Mouse (Mus musculus) kidney, postnatal 0 days (tissue): Measurements from ENCODE around the gene Zmynd8. TPM values are rescaled to one million over a fixed set of nuclear protein-coding genes. Genes with fewer than 3 reads are reported as not detected.

Experiments used
- ATAC-seq: fragments of 200-750 bp; cut with Nextera tagmentation; replicated peaks from 2 replicates; pipeline ENCODE4 v1.8.0; 2017; ENCODE audit warnings: low read depth, moderate number of reproducible peaks, moderate TSS enrichment, moderate library complexity; ENCODE audit not compliant: low FRiP score
- DNase-seq: peaks from one replicate; pipeline ENCODE4 v3.0.0-alpha.2; 2016; ENCODE audit warnings: low spot score
- H3K27ac ChIP-seq: fragments of 300-500 bp; sonication (generic); 2 replicates; pipeline ENCODE4 v1.5.1; 2014; ENCODE audit warnings: mild to moderate bottlenecking
- H3K27me3 ChIP-seq: fragments of 300-500 bp; sonication (generic); 2 replicates; pipeline ENCODE4 v1.6.1; 2014; ENCODE audit warnings: low read length, mixed read lengths; ENCODE audit not compliant: insufficient read depth
- H3K36me3 ChIP-seq: fragments of 300-500 bp; sonication (generic); 2 replicates; pipeline ENCODE4 v1.6.1; 2014; ENCODE audit warnings: low read length, mixed read lengths; ENCODE audit not compliant: insufficient read depth
- H3K4me1 ChIP-seq: fragments of 300-500 bp; sonication (generic); replicated peaks from 2 replicates; pipeline ENCODE4 v1.6.1; 2014; ENCODE audit warnings: antibody characterized with exemption, low read length, mixed read lengths; ENCODE audit not compliant: insufficient read depth
- H3K4me2 ChIP-seq: fragments of 300-500 bp; sonication (generic); 2 replicates; pipeline ENCODE4 v1.6.1; 2014; ENCODE audit warnings: mild to moderate bottlenecking, low read length, moderate library complexity, mixed read lengths
- H3K4me3 ChIP-seq: fragments of 300-500 bp; sonication (generic); replicated peaks from 2 replicates; pipeline ENCODE4 v1.5.1; 2014; ENCODE audit warnings: low read depth, low read length
- H3K9ac ChIP-seq: fragments of 300-500 bp; sonication (generic); 2 replicates; pipeline ENCODE4 v1.6.1; 2014; ENCODE audit warnings: low read depth, low read length
- H3K9me3 ChIP-seq: fragments of 300-500 bp; sonication (generic); replicated peaks from 2 replicates; pipeline ENCODE4 v1.6.1; 2016; ENCODE audit warnings: low read length, inconsistent platforms, mixed read lengths
- CTCF ChIP-seq: IDR thresholded peaks from 2 replicates; pipeline ENCODE4 v1.5.1; 2016; ENCODE audit warnings: antibody characterized with exemption, low read depth, mild to moderate bottlenecking, moderate library complexity
- WGBS: fragments of 180-500 bp; shearing (Covaris S2); extraction: QIAGEN DNeasy Blood & Tissue Kit; methylation state at CpG from one replicate; pipeline ENCODE4 v1.1.7; 2014; 5-methylcytosine and 5-hydroxymethylcytosine counted together
- polyA plus RNA-seq: library from polyadenylated mRNA; unstranded; fragments of >200 nt; fragmentation: Nextera tagmentation; extraction: Ambion mirVana; gene quantifications from 2 replicates; pipeline ENCODE4 v1.2.1, GENCODE M21; 2015

Zmynd8 gene
- polyA plus RNA-seq, 1 experiment from 2014 or later = 39.6 TPM

DNA sequence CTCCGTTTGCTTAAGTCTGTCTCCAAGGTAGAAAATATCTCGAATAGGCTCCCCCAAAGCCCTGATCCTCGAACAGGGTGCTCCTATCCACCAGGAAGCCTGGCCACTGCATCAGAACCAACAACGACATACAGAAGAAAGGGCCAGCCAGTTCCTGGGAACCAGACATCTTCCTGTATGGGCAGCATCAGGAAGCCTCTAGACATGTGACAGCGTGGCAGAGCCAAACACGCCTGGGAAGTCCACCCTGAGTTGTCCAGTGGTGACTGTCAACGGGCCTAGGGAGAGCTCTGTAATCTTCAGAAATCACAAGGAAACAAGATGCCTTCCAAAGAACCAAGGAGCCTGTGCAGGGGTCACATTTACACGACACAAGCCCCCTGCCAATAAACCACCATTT lies 52.0 kb downstream of the Zmynd8 start:
- Histone ChIP-seq H3K9me3 (no peaks in the 10 kb centered on the region), H3K4me1 (peaks cover 7% of the 10 kb centered on the region; the same call in 1 of the 2 replicates), H3K9ac (no peak overlapping the region), H3K4me2 (no peak overlapping the region), H3K27me3 (no peaks in the 10 kb centered on the region), H3K4me3 (no peak overlapping the region), H3K27ac (no peak overlapping the region), H3K36me3 (peaks cover 70% of the 10 kb centered on the region)
- DNase-seq (no peak), ATAC-seq (no peak)
- WGBS = 85% methylated on average over 8 of the region's 8 CpGs
- no peak for TF ChIP-seq CTCF

DNA sequence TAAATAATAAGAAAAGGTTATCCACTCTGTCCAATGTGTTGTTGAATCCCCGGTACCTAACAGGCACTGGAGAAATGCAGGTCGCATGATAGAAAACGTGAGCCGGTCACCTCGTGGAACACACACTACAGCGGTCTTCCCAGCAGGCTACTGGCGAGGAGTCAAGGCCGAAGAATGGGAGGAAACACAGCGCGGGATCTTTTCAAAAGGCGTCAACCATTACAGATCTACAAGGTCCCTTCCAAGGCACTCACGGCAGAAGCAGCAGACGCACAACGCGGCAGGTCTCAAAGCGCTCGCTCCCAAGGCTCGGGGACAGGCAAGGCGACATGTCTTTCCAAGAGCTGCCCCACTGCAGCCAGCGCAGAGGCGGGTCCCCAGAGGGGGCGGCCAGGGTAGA lies 53.3 kb downstream of the Zmynd8 start:
- Histone ChIP-seq H3K36me3 (peaks cover 72% of the 10 kb centered on the region), H3K27me3 (no peaks in the 10 kb centered on the region), H3K4me1 (peaks cover 7% of the 10 kb centered on the region; the same call in 1 of the 2 replicates), H3K9me3 (no peaks in the 10 kb centered on the region), H3K27ac (no peak overlapping the region), H3K4me3 (no peak overlapping the region), H3K4me2 (no peak overlapping the region), H3K9ac (no peak overlapping the region)
- no peak for ATAC-seq
- 88% methylated on average over 22 of the region's 22 CpGs for WGBS
- DNase-seq = no peak
- no peak for TF ChIP-seq CTCF

DNA sequence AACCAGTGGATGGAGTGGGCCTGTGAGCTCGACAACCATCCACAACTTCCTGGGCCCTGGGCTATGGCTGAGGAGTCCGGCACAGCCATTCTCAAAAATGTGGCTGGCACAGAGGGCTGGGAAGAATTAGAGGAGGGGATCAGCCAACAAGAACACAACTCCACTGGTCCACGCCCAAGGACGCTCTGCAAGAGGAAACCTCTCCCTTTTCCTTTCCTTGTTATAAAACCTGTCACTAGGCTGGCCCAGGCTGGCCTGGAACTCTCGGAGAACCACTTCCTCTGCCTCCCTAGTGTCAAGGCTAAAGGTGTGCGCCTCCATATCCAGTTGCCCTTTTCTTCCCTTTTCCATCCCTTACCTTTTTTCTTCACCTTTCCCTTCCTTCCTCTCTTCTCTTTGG lies 55.5 kb downstream of the Zmynd8 start:
- H3K4me1 ChIP-seq = no peaks in the 10 kb centered on the region
- peaks cover 76% of the 10 kb centered on the region for H3K36me3 ChIP-seq
- no peaks in the 10 kb centered on the region for H3K27me3 ChIP-seq
- 80% methylated on average over 6 of the region's 6 CpGs for WGBS
- no peak overlapping the region for H3K4me2 ChIP-seq
- H3K27ac ChIP-seq = no peak overlapping the region
- no peaks in the 10 kb centered on the region for H3K9me3 ChIP-seq
- ATAC-seq = no peak
- no peak for DNase-seq
- no peak overlapping the region for H3K9ac ChIP-seq
- no peak overlapping the region for H3K4me3 ChIP-seq
- TF ChIP-seq CTCF = no peak

DNA sequence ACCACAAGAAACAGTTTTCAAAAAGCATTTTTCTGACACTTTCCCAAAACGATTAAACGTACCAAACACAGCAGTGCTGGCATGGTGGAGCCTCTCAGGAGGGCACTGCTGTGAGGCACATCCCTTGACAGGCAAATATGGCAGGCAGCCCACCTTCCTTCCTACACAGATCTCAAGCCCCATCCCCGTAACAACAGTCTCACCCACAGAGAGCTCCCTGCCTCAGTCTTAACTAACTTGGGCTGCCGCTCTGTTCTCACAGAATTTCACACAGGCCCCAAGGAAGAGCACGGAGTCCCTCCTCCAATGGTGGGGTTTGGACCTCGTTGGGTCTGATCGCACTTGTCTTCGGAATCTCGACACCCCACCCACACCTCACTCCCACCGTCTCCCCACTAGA lies 56.6 kb downstream of the Zmynd8 start:
- no peak for DNase-seq

DNA sequence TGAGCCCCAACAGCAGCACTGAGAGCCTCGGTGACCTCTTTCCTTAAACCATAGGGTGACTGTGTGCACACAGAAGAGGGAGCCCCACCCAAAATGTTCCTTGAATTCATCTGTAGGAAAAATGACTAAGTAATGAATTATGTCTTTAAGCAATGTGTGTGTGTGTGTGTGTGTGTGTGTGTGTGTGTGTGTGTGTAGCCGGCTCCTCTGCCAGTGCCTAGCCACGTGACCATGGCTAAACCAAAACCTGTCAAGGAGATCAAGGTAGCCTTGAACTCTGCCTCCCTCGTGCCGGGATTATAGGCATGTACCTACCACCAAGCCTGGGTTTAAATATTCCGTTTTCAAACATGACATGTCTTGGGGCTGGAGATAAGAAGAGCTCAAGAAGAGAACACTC lies 57.0 kb downstream of the Zmynd8 start:
- H3K4me1 ChIP-seq = no peaks in the 10 kb centered on the region
- 79% methylated on average over 6 of the region's 6 CpGs for WGBS
- no peak for ATAC-seq

More for the DNA sequence above, 56.6 kb downstream of the Zmynd8 start:
- WGBS = 93% methylated on average over 10 of the region's 10 CpGs
- no peaks in the 10 kb centered on the region for H3K4me1 ChIP-seq
- H3K4me3 ChIP-seq = no peak overlapping the region
- no peak overlapping the region for H3K4me2 ChIP-seq
- no peak for TF ChIP-seq CTCF
- no peak for ATAC-seq
- no peak overlapping the region for H3K27ac ChIP-seq
- no peak overlapping the region for H3K9ac ChIP-seq
- peaks cover 80% of the 10 kb centered on the region for H3K36me3 ChIP-seq
- no peaks in the 10 kb centered on the region for H3K27me3 ChIP-seq
- H3K9me3 ChIP-seq = no peaks in the 10 kb centered on the region

DNA sequence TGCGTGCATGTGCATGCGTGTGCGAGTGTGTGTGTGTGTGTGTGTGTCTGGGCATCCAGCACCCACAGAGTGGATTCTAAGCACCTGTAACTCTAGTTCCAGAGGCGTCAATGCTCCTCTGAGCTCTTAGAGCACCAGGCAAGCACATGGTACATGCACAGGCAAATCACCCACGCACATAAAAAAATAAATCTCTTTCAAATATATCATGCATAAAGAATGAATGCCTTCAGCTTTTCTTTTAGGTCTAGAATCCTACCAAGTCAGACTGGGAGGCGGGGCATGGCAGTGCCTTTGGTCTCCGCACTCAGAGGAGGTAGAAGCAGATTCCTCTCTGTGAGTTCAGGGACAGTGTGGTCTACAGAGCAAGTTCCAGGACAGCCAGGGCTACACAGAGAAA lies 58.0 kb downstream of the Zmynd8 start:
- no peak overlapping the region for H3K27ac ChIP-seq
- no peak for DNase-seq
- WGBS = 92% methylated on average over 7 of the region's 7 CpGs

More for the DNA sequence above, 57.0 kb downstream of the Zmynd8 start:
- no peak overlapping the region for H3K4me2 ChIP-seq
- H3K27ac ChIP-seq = no peak overlapping the region
- no peaks in the 10 kb centered on the region for H3K27me3 ChIP-seq
- DNase-seq = no peak
- H3K9ac ChIP-seq = no peak overlapping the region
- H3K9me3 ChIP-seq = no peaks in the 10 kb centered on the region
- TF ChIP-seq CTCF = no peak
- H3K4me3 ChIP-seq = no peak overlapping the region
- H3K36me3 ChIP-seq = peaks cover 79% of the 10 kb centered on the region

DNA sequence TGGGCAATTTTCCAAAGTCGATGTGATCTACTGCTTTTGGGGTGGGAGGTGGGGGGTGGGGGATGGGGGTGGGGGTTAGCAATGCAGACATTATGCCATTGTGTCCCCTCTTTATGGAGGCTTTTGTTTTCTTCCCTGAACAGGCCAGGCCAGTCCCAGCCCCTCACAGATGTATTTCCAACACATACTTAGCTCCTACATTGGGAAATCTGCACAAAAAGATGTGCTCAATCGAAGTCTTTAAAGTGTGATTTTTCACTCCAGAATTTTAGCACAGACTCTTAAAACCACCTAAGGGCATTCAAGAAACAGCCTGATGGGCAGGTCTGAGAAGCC lies 59.5 kb downstream of the Zmynd8 start:
- Histone ChIP-seq H3K27ac (no peak overlapping the region), H3K4me2 (no peak overlapping the region), H3K9ac (no peak overlapping the region), H3K9me3 (no peaks in the 10 kb centered on the region), H3K4me3 (no peak overlapping the region), H3K27me3 (no peaks in the 10 kb centered on the region), H3K4me1 (no peaks in the 10 kb centered on the region), H3K36me3 (peaks cover 74% of the 10 kb centered on the region)
- no peak for ATAC-seq
- no peak for TF ChIP-seq CTCF
- no peak for DNase-seq
- 59% methylated on average over 2 of the region's 2 CpGs for WGBS

More for the DNA sequence above, 58.0 kb downstream of the Zmynd8 start:
- Histone ChIP-seq H3K9ac (no peak overlapping the region), H3K4me1 (no peaks in the 10 kb centered on the region), H3K27me3 (no peaks in the 10 kb centered on the region), H3K9me3 (no peaks in the 10 kb centered on the region), H3K4me2 (no peak overlapping the region), H3K4me3 (no peak overlapping the region), H3K36me3 (peaks cover 79% of the 10 kb centered on the region)
- no peak for ATAC-seq
- no peak for TF ChIP-seq CTCF
